Mouse (Mus musculus) liver, adult 2 months (tissue): ENCODE measurements around the gene Txk.

Experiments
- CTCF ChIP-seq: fragments of 200-500 bp; IDR thresholded peaks from 2 replicates; pipeline ENCODE4 v1.5.1; 2011; ENCODE audit warnings: low read depth, low read length, control low read depth
- POLR2A ChIP-seq: fragments of 200-500 bp; IDR thresholded peaks from 2 replicates; pipeline ENCODE4 v1.6.1; 2011; ENCODE audit warnings: low read length, control low read depth; ENCODE audit not compliant: insufficient read depth; ENCODE audit errors: extremely low read depth

GRCm38 (mm10) chr5:72791386-72791785, 38.8 kb upstream of the Txk start:
- TF ChIP-seq CTCF (no peak), POLR2A (no peak)
